Mouse (Mus musculus): Measurements from ENCODE around the gene Apoa2. TPM values are rescaled to one million over a fixed set of nuclear protein-coding genes. Genes with fewer than 3 reads are reported as not detected.

Gene Apoa2
- polyA plus RNA-seq, 1 experiment from 2014 or later = 347 TPM

DNA sequence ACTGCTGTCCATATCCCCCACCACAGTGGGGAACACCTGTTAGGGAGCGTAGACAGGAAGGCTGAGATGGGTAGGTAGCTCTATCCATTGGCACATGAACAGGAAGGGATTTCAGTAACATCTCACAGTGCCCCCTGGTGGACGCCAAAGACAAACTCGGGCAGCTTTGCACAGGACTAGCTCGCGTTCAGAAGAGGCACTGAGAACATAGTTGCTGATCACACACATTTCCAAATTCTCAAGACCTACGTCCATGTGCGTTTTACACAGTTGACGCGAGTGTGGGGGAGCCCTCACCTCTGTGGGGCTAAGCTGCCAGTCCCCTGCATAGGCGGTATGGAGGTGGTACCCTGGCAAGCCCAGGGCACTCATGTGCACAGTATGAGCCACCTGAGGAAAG is 4.0 kb upstream of the Apoa2 start:
- peaks cover 10% of the 10 kb centered on the region; the same call in 1 of the 2 replicates for H3K36me3 ChIP-seq (ENCODE audit: control insufficient read depth, insufficient read depth, low read length)
- no peak for ATAC-seq (ENCODE audit: insufficient read depth, low FRiP score)
- WGBS = 9% methylated on average over 10 of the region's 10 CpGs
- H3K9ac ChIP-seq (ENCODE audit: low read length) = no peak overlapping the region
- H3K9me3 ChIP-seq (replicated peaks; ENCODE audit: control insufficient read depth, low read length) = no peaks in the 10 kb centered on the region
- H3K27ac ChIP-seq (ENCODE audit: low read length) = no peak overlapping the region
- no peak overlapping the region; the same call in 1 of the 2 replicates for H3K4me3 ChIP-seq (replicated peaks; ENCODE audit: low read length)
- H3K4me1 ChIP-seq (ENCODE audit: control insufficient read depth, insufficient read depth, low read length) = peaks cover 15% of the 10 kb centered on the region
- no peaks in the 10 kb centered on the region for H3K27me3 ChIP-seq (ENCODE audit: control insufficient read depth, insufficient read depth, low read length)
- peak overlapping the region; percentile 81 for H3K4me2 ChIP-seq (ENCODE audit: low read depth, low read length)

DNA sequence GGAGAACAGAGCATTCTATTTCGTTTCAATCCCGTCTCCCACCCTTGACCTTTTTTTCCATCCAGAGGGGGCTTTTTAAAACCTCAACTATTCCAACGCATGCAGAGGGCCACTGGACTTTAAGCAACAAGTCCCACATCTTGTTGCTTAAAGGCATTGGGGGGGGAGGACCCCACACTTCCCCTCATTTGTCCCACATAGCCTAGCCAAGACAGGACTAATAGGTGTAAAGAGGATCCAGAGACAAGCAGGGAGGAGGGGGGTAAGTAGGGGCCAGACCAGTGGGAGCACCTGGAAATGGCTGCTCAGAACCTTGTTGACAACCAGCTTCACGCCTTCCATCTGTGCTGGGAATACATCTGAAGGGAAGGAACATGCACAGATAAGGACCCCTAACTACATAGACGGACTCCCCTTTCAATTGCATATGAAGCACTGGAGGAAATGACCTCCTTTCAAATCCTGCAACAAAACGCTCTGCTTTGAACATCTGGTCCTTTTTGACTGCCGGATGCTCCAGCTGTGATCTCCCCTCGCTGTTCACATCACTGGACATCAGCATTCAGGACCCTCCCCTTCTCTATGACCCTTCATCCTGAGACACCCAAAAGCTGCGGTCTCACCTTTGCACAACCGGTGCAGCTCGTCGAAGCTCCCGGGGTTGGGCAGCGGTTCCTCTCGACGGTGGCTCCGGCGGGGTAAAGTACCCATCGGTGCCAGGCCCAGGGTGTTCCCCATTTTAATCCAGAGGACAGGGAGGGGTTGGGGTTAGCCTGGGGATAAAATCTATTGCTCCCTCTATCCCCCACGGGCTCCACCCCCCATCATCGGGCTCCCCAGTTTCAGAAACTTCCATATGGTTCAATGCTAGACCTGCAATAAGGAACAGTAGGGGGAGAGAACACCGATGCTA is 3.3 kb upstream of the Apoa2 start:
- WGBS = 6% methylated on average over 22 of the region's 22 CpGs
- Histone ChIP-seq H3K4me2 (ENCODE audit: low read depth, low read length) (peak overlapping the region; percentile 81), H3K4me3 (replicated peaks; ENCODE audit: low read length) (peak overlapping the region; percentile 65), H3K36me3 (ENCODE audit: control insufficient read depth, insufficient read depth, low read length) (peaks cover 10% of the 10 kb centered on the region; the same call in 1 of the 2 replicates), H3K27me3 (ENCODE audit: control insufficient read depth, insufficient read depth, low read length) (no peaks in the 10 kb centered on the region), H3K9me3 (replicated peaks; ENCODE audit: control insufficient read depth, low read length) (no peaks in the 10 kb centered on the region), H3K27ac (ENCODE audit: low read length) (peak overlapping the region; percentile 11; the same call in 1 of the 2 replicates), H3K4me1 (ENCODE audit: control insufficient read depth, insufficient read depth, low read length) (peaks cover 15% of the 10 kb centered on the region), H3K9ac (ENCODE audit: low read length) (peak overlapping the region; percentile 73)
- ATAC-seq (ENCODE audit: insufficient read depth, low FRiP score) = 0 out of 2 replicates have a peak, but pooled peaks have one; percentile 0

DNA sequence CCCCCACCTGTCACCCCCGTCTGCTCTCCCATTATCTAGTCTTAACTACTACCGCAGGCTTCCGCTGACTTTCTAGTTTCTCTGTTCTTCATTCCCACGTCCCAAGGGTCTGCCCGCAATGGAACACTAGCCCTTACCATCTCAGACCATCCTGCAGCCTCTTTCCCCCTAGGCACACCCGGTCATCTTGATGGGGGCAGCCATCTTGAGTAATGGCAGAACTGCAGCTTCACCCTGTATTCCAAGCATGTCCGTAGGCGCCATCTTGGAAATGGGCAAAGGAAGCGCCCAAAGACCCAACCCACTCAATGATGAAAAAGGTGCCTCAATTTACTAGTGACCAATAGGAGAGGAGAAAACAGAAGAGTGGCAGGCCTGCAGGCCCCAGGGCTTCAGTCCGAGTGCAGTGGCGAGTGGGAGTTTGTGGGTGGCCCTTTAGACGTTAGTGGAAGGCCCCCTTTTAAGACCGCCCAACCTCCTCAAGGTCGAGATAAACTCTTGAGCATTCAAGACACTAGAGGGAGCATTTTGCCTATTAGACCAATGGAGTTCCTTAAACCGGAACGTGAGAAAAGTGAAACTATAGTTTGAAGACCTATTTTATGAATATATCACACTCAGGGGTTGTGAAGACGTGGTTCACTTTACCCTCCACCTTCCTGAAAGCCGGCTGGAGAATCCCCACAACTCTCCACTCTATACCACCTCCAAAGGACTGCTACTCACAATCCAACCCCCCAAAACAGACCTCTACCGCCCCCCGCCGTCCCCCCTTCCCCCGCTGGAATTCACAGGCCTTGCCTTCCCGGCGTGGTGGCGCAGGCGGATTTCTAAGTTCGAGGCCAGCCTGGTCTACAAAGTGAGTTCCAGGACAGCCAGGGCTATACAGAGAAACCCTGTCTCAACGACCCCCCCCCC is 2.4 kb upstream of the Apoa2 start, which contains the start of gene Tomm40l:
Gene Tomm40l (minus strand): TSS at position 277 of the 918 bp plus-strand sequence.
- Histone ChIP-seq H3K27me3 (ENCODE audit: control insufficient read depth, insufficient read depth, low read length) (no peaks in the 10 kb centered on the region), H3K36me3 (ENCODE audit: control insufficient read depth, insufficient read depth, low read length) (peaks cover 10% of the 10 kb centered on the region; the same call in 1 of the 2 replicates), H3K4me3 (replicated peaks; ENCODE audit: low read length) (peak within 1 kb of the TSS; percentile 65), H3K9ac (ENCODE audit: low read length) (peak within 1 kb of the TSS; percentile 73), H3K4me1 (ENCODE audit: control insufficient read depth, insufficient read depth, low read length) (peaks cover 15% of the 10 kb centered on the region), H3K4me2 (ENCODE audit: low read depth, low read length) (peak within 1 kb of the TSS; percentile 81), H3K27ac (ENCODE audit: low read length) (peak within 1 kb of the TSS; percentile 77), H3K9me3 (replicated peaks; ENCODE audit: control insufficient read depth, low read length) (no peaks in the 10 kb centered on the region)
- WGBS = 2% methylated on average over 28 of the region's 28 CpGs
- peak; percentile 99 for ATAC-seq (ENCODE audit: insufficient read depth, low FRiP score)

DNA sequence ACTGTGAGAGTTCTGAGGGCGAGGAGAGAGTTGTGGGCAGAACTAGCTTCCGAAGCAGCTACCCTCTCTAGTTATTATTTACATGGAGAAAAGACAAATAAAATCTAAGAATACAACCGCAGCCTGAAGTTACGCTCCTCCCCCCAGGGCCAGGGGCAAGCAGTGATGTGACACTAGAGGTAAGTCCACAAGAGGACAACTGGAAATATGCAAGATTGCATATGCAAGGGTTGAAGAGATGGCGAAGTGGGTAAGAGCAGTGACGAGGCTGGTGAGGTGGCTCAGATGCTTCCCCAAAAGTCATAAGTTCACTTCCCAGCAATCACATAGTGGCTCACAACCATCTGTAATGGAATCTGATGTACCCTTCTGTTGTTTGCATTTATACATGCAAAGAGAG is 1.7 kb upstream of the Apoa2 start:
- Histone ChIP-seq H3K9me3 (replicated peaks; ENCODE audit: control insufficient read depth, low read length) (no peaks in the 10 kb centered on the region), H3K27me3 (ENCODE audit: control insufficient read depth, insufficient read depth, low read length) (no peaks in the 10 kb centered on the region), H3K4me1 (ENCODE audit: control insufficient read depth, insufficient read depth, low read length) (peaks cover 15% of the 10 kb centered on the region), H3K4me2 (ENCODE audit: low read depth, low read length) (peak overlapping the region; percentile 53), H3K36me3 (ENCODE audit: control insufficient read depth, insufficient read depth, low read length) (peaks cover 10% of the 10 kb centered on the region; the same call in 1 of the 2 replicates), H3K9ac (ENCODE audit: low read length) (peak overlapping the region; percentile 72), H3K27ac (ENCODE audit: low read length) (peak overlapping the region; percentile 77), H3K4me3 (replicated peaks; ENCODE audit: low read length) (peak overlapping the region; percentile 65)
- 73% methylated on average over 6 of the region's 6 CpGs for WGBS
- ATAC-seq (ENCODE audit: insufficient read depth, low FRiP score) = no peak

GRCm38 (mm10) chr1:171223796-171224195 is 1.1 kb upstream of the Apoa2 start:
- no peak for ATAC-seq (ENCODE audit: insufficient read depth, low FRiP score)
- 69% methylated on average over 2 of the region's 2 CpGs for WGBS
- Histone ChIP-seq H3K36me3 (ENCODE audit: control insufficient read depth, insufficient read depth, low read length) (peaks cover 4% of the 10 kb centered on the region; the same call in 1 of the 2 replicates), H3K4me3 (replicated peaks; ENCODE audit: low read length) (no peak overlapping the region), H3K9me3 (replicated peaks; ENCODE audit: control insufficient read depth, low read length) (no peaks in the 10 kb centered on the region), H3K27ac (ENCODE audit: low read length) (no peak overlapping the region), H3K9ac (ENCODE audit: low read length) (no peak overlapping the region), H3K27me3 (ENCODE audit: control insufficient read depth, insufficient read depth, low read length) (no peaks in the 10 kb centered on the region), H3K4me2 (ENCODE audit: low read depth, low read length) (no peak overlapping the region), H3K4me1 (ENCODE audit: control insufficient read depth, insufficient read depth, low read length) (peaks cover 15% of the 10 kb centered on the region)

GRCm38 (mm10) chr1:171226780-171227179 is 1.9 kb downstream of the Apoa2 start:
- no peaks in the 10 kb centered on the region for H3K9me3 ChIP-seq (replicated peaks; ENCODE audit: control insufficient read depth, low read length)
- no peak for ATAC-seq (ENCODE audit: insufficient read depth, low FRiP score)
- H3K4me3 ChIP-seq (replicated peaks; ENCODE audit: low read length) = no peak overlapping the region
- H3K4me1 ChIP-seq (ENCODE audit: control insufficient read depth, insufficient read depth, low read length) = 0 out of 2 replicates have a peak, but pooled peaks cover 6% of the 10 kb centered on the region
- H3K36me3 ChIP-seq (ENCODE audit: control insufficient read depth, insufficient read depth, low read length) = no peaks in the 10 kb centered on the region
- H3K9ac ChIP-seq (ENCODE audit: low read length) = no peak overlapping the region
- H3K27me3 ChIP-seq (ENCODE audit: control insufficient read depth, insufficient read depth, low read length) = no peaks in the 10 kb centered on the region
- WGBS = 59% methylated on average over 4 of the region's 4 CpGs
- no peak overlapping the region for H3K4me2 ChIP-seq (ENCODE audit: low read depth, low read length)
- H3K27ac ChIP-seq (ENCODE audit: low read length) = no peak overlapping the region

- WGBS = 74% methylated on average over 1 of the region's 1 CpGs
- H3K4me3 ChIP-seq (replicated peaks; ENCODE audit: low read length) = no peak overlapping the region
- H3K9ac ChIP-seq (ENCODE audit: low read length) = no peak overlapping the region
- no peaks in the 10 kb centered on the region for H3K27me3 ChIP-seq (ENCODE audit: control insufficient read depth, insufficient read depth, low read length)
- no peaks in the 10 kb centered on the region for H3K36me3 ChIP-seq (ENCODE audit: control insufficient read depth, insufficient read depth, low read length)
- no peak for ATAC-seq (ENCODE audit: insufficient read depth, low FRiP score)
- H3K4me2 ChIP-seq (ENCODE audit: low read depth, low read length) = no peak overlapping the region
- H3K4me1 ChIP-seq (ENCODE audit: control insufficient read depth, insufficient read depth, low read length) = 0 out of 2 replicates have a peak, but pooled peaks cover 4% of the 10 kb centered on the region
- no peaks in the 10 kb centered on the region for H3K9me3 ChIP-seq (replicated peaks; ENCODE audit: control insufficient read depth, low read length)
- no peak overlapping the region for H3K27ac ChIP-seq (ENCODE audit: low read length)
Measured at GRCm38 (mm10) chr1:171227879-171228278, 3.0 kb downstream of the Apoa2 start.

DNA sequence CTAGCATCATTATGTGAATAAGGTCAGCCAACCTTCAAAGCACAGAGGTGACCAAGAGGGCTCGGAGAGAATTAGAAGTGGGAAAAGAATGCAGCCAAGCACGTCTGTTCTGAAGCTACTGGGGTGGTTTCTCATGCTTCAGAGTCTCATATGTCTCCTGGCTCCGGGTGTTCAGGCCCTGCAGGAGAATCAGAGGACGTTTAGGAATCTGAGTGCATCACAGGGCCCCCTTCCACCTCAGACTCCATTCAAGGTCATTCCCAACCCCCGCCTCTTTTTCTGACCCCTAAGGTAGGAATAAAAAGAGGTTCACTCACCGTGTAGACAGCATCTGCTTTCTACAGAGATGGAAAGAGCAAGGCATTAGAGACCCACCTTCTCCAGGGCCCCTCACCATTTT is 4.9 kb downstream of the Apoa2 start:
- H3K9ac ChIP-seq (ENCODE audit: low read length) = no peak overlapping the region
- 67% methylated on average over 6 of the region's 6 CpGs for WGBS
- H3K4me3 ChIP-seq (replicated peaks; ENCODE audit: low read length) = no peak overlapping the region
- H3K9me3 ChIP-seq (replicated peaks; ENCODE audit: control insufficient read depth, low read length) = no peaks in the 10 kb centered on the region
- H3K36me3 ChIP-seq (ENCODE audit: control insufficient read depth, insufficient read depth, low read length) = 0 out of 2 replicates have a peak, but pooled peaks cover 7% of the 10 kb centered on the region
- H3K4me2 ChIP-seq (ENCODE audit: low read depth, low read length) = no peak overlapping the region
- ATAC-seq (ENCODE audit: insufficient read depth, low FRiP score) = no peak
- H3K27ac ChIP-seq (ENCODE audit: low read length) = no peak overlapping the region
- H3K4me1 ChIP-seq (ENCODE audit: control insufficient read depth, insufficient read depth, low read length) = no peaks in the 10 kb centered on the region
- no peaks in the 10 kb centered on the region for H3K27me3 ChIP-seq (ENCODE audit: control insufficient read depth, insufficient read depth, low read length)
